Mouse (Mus musculus): ENCODE measurements around the gene Fam118a. TPM values are rescaled to one million over a fixed set of nuclear protein-coding genes. Genes with fewer than 3 reads are reported as not detected.

Gene Fam118a
- total and polyA plus RNA-seq, 3 experiments, result 11.7 to 12.9 TPM; not detected in 1

DNA sequence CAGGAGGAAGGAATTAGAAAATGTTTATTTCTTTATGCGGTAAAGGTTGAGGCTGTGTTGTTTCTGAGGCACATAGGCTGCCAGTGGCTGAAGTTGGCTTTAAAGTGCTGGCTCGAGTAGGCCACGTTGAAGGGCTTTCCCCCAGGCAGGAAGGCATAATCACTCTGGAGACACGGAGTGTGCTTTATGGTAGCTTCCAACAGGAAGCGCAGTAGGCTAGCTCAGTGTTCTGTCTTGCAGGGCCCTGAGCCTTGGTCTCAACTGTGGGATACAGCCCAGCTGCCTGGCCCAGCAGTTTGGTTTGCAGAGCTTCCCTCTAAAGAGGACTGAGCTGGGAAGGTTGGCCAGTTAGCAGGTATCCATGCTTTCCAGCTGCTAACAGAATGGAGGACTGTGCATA is 14.4 kb downstream of the Fam118a start:
- peaks cover 0 to 4% of the 10 kb centered on the region in 2 experiments; a peak in 2 of 4 replicates for H3K36me3 ChIP-seq (ENCODE audit: control insufficient read depth in 1 of 2, insufficient read depth in 2 of 2, low read length in 2 of 2)
- DNase-seq (ENCODE audit: low read depth, low spot score), result no peak
- peaks cover 0 to 5% of the 10 kb centered on the region in 2 experiments; a peak in 2 of 4 replicates for H3K4me1 ChIP-seq (ENCODE audit: control insufficient read depth in 1 of 2, insufficient read depth in 2 of 2, low read length in 2 of 2)
- TF ChIP-seq TAL1 (IDR thresholded peaks at IDR 0.05; ENCODE audit: low read length) (no peak), MAZ (IDR thresholded peaks at IDR 0.05; ENCODE audit: low read depth, low read length) (no peak), ZC3H11A (IDR thresholded peaks at IDR 0.05; ENCODE audit: low read depth, low read length) (no peak), USF2 (IDR thresholded peaks at IDR 0.05; ENCODE audit: borderline replicate concordance in 1 of 2, insufficient read depth in 1 of 2, low read depth in 1 of 2, low read length in 2 of 2) (no peak), UBTF (IDR thresholded peaks at IDR 0.05; ENCODE audit: borderline replicate concordance, insufficient read depth, low read depth, low read length) (no peak)
- H3K27me3 ChIP-seq (ENCODE audit: control insufficient read depth in 1 of 2, insufficient read depth in 2 of 2, low read length in 2 of 2), result no peaks in the 10 kb centered on the region
- no peak overlapping the region for H3K9ac ChIP-seq (ENCODE audit: control insufficient read depth, low read depth, low read length, poor library complexity, severe bottlenecking)
- no peaks in the 10 kb centered on the region for H3K9me3 ChIP-seq (replicated peaks; ENCODE audit: insufficient read depth, low read length)
- H3K27ac ChIP-seq (ENCODE audit: control insufficient read depth, low read depth, low read length), result no peak overlapping the region
- H3K4me3 ChIP-seq (ENCODE audit: control insufficient read depth in 1 of 2, insufficient read depth in 1 of 2, low read depth in 2 of 2, low read length in 2 of 2), result no peak overlapping the region
- H3K79me2 ChIP-seq (ENCODE audit: control insufficient read depth, insufficient read depth, low read length, poor library complexity), result no peaks in the 10 kb centered on the region; the same call in 1 of the 2 replicates

DNA sequence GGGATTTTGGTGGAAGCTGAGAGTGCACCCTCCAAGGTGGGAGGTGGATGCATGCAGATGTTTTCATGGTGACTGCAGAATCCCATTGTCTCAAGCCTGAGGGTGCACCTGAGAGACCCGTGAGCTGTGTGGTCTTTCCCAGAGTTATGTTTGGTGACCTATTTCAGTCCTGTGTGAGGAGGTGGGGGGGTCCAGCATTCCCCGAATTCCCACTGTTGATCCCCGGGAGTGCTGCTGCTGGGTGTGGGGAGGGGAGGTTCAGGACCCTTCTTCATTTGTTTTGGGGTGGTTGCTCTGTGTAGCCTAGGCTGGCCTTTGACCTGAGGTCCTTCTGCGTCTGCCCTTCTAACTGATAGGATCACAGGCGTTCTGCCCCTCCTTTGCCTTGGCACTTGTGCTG is 15.0 kb downstream of the Fam118a start:
- Histone ChIP-seq H3K27ac (ENCODE audit: control insufficient read depth, low read depth, low read length) (no peak overlapping the region), H3K27me3 (ENCODE audit: control insufficient read depth in 1 of 2, insufficient read depth in 2 of 2, low read length in 2 of 2) (no peaks in the 10 kb centered on the region), H3K9me3 (replicated peaks; ENCODE audit: insufficient read depth, low read length) (no peaks in the 10 kb centered on the region), H3K4me3 (ENCODE audit: control insufficient read depth in 1 of 2, insufficient read depth in 1 of 2, low read depth in 2 of 2, low read length in 2 of 2) (no peak overlapping the region), H3K4me1 (ENCODE audit: control insufficient read depth in 1 of 2, insufficient read depth in 2 of 2, low read length in 2 of 2) (peaks cover 0 to 3% of the 10 kb centered on the region in 2 experiments; a peak in 2 of 4 replicates), H3K9ac (ENCODE audit: control insufficient read depth, low read depth, low read length, poor library complexity, severe bottlenecking) (no peak overlapping the region), H3K36me3 (ENCODE audit: control insufficient read depth in 1 of 2, insufficient read depth in 2 of 2, low read length in 2 of 2) (peaks cover 0 to 3% of the 10 kb centered on the region in 2 experiments; a peak in 2 of 4 replicates), H3K79me2 (ENCODE audit: control insufficient read depth, insufficient read depth, low read length, poor library complexity) (no peaks in the 10 kb centered on the region; the same call in 1 of the 2 replicates)
- TF ChIP-seq RAD21 (IDR thresholded peaks at IDR 0.05; ENCODE audit: low read depth, low read length) (no peak), KAT2A (conservative IDR thresholded peaks at IDR 0.05; ENCODE audit: low read depth, low read length) (no peak), CHD2 (IDR thresholded peaks at IDR 0.05; ENCODE audit: low read length) (no peak), TCF12 (IDR thresholded peaks at IDR 0.05; ENCODE audit: low read depth, low read length) (no peak), USF1 (IDR thresholded peaks at IDR 0.05; ENCODE audit: low read depth, low read length) (no peak), TBP (IDR thresholded peaks at IDR 0.05; ENCODE audit: low read depth, low read length) (no peak), GATA1 (IDR thresholded peaks at IDR 0.05; ENCODE audit: low read depth, low read length) (no peak), RCOR1 (IDR thresholded peaks at IDR 0.05; ENCODE audit: low read depth, low read length) (no peak), NELFE (IDR thresholded peaks at IDR 0.05; ENCODE audit: low read depth, low read length) (no peak), ELF1 (IDR thresholded peaks at IDR 0.05; ENCODE audit: low read depth, low read length) (no peak), MAX (IDR thresholded peaks at IDR 0.05; ENCODE audit: low read length) (no peak), POLR2A (IDR thresholded peaks at IDR 0.05; ENCODE audit: control insufficient read depth in 1 of 2, insufficient read depth in 1 of 2, low read depth in 1 of 2, low read length in 2 of 2, poor library complexity in 1 of 2) (no peak), POLR2AphosphoS2 (IDR thresholded peaks at IDR 0.05; ENCODE audit: low read length) (no peak), HCFC1 (IDR thresholded peaks at IDR 0.05; ENCODE audit: low read depth, low read length) (no peak)
- no peak for DNase-seq (ENCODE audit: low read depth, low spot score)

All from MEL (cell line).